Mouse (Mus musculus): Measurements from ENCODE around the gene Ephb1. TPM values are rescaled to one million over a fixed set of nuclear protein-coding genes. Genes with fewer than 3 reads are reported as not detected.

Gene Ephb1
- polyA plus RNA-seq, 1 experiment from 2014 or later: 0.44 TPM

- H3K36me3 ChIP-seq: no peaks in the 10 kb centered on the region
- WGBS (ENCODE audit: insufficient replicate concordance): 1% methylated on average over 18 of the region's 18 CpGs
- H3K27ac ChIP-seq: no peak overlapping the region
- H3K4me1 ChIP-seq: no peaks in the 10 kb centered on the region
- ATAC-seq: no peak
- H3K4me2 ChIP-seq: peak overlapping the region; percentile 43
- H3K9ac ChIP-seq: no peak overlapping the region
- H3K9me3 ChIP-seq (replicated peaks): no peaks in the 10 kb centered on the region
- peak overlapping the region; percentile 9; the same call in 1 of the 2 replicates for H3K4me3 ChIP-seq
- H3K27me3 ChIP-seq (replicated peaks): peaks cover 44% of the 10 kb centered on the region
These were observed 87.0 kb downstream of the Ephb1 start for GRCm38 (mm10) chr9:102267311-102268027.

DNA sequence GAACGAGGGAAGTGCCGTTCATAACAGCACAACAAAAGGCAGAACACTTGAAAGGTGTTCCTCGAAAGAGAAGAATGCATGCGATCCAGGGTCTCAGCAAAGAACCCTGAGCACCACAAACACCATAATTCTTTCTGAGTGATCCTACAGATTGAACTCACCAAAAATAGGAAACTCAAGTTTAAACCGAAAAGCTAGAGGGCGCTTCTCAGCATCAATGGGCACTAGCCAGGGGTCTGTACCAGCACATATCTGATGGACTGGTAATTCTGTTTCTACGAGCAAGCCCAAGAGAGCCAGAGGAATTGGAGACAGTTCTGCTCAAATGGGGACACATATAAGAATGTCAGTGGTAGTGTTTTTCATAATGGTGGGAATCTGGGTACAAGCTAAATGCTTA lies 90.7 kb downstream of the Ephb1 start:
- WGBS (ENCODE audit: insufficient replicate concordance): 46% methylated on average over 7 of the region's 7 CpGs
- H3K27me3 ChIP-seq (replicated peaks): peaks cover 44% of the 10 kb centered on the region
- H3K9me3 ChIP-seq (replicated peaks): no peaks in the 10 kb centered on the region
- ATAC-seq: no peak
- no peak overlapping the region for H3K4me2 ChIP-seq
- H3K9ac ChIP-seq: no peak overlapping the region
- H3K27ac ChIP-seq: no peak overlapping the region
- H3K36me3 ChIP-seq: no peaks in the 10 kb centered on the region
- no peaks in the 10 kb centered on the region for H3K4me1 ChIP-seq
- no peak overlapping the region for H3K4me3 ChIP-seq

DNA sequence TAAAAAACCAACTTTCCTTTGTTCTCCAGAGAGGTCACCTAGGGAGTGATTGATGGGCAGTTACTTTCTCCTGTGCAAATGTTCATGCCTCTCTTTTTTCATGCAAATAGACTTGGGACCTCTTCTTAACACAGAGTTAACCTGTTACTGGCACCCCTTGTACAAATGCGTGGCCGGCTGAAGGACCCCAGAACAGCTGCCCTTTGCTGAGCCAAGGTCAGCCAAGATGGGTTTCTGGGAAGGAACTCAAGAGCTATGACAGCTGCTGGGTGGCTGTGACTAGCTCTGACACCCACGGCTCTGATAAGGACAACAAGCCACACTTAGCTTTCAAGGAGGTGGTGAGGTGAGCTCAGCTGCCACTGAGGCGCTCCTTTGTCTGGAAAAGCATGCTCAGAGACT lies 92.4 kb downstream of the Ephb1 start:
- ATAC-seq: no peak
- H3K27ac ChIP-seq: no peak overlapping the region
- H3K36me3 ChIP-seq: no peaks in the 10 kb centered on the region
- no peak overlapping the region for H3K4me2 ChIP-seq
- no peaks in the 10 kb centered on the region for H3K4me1 ChIP-seq
- peaks cover 28% of the 10 kb centered on the region for H3K27me3 ChIP-seq (replicated peaks)
- H3K9ac ChIP-seq: no peak overlapping the region
- H3K9me3 ChIP-seq (replicated peaks): no peaks in the 10 kb centered on the region
- no peak overlapping the region for H3K4me3 ChIP-seq
- 31% methylated on average over 4 of the region's 4 CpGs for WGBS (ENCODE audit: insufficient replicate concordance)

DNA sequence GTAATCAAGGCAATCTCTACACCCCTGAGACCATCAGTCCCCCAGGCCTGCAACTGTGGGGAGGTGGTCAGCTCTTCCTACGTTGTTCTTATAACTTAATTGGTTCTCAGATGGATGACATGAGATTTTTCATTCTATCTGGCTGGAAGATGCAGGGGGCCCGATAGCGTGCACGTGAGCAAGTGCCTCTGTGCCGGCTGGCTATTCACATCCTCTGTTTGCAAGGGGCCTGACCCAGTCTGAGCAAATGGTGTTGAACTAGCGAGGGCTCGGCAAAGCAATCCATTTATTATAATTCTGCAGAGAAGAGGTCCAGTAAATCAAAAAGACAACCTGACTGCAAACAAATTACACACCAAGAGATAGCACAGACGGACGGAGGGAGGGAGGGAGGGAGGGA lies 93.0 kb downstream of the Ephb1 start:
- no peak overlapping the region for H3K4me2 ChIP-seq
- no peaks in the 10 kb centered on the region for H3K9me3 ChIP-seq (replicated peaks)
- no peaks in the 10 kb centered on the region for H3K36me3 ChIP-seq
- no peak overlapping the region for H3K9ac ChIP-seq
- H3K4me3 ChIP-seq: no peak overlapping the region
- ATAC-seq: no peak
- WGBS (ENCODE audit: insufficient replicate concordance): 30% methylated on average over 9 of the region's 9 CpGs
- no peak overlapping the region for H3K27ac ChIP-seq
- peaks cover 23% of the 10 kb centered on the region for H3K27me3 ChIP-seq (replicated peaks)
- no peaks in the 10 kb centered on the region for H3K4me1 ChIP-seq

DNA sequence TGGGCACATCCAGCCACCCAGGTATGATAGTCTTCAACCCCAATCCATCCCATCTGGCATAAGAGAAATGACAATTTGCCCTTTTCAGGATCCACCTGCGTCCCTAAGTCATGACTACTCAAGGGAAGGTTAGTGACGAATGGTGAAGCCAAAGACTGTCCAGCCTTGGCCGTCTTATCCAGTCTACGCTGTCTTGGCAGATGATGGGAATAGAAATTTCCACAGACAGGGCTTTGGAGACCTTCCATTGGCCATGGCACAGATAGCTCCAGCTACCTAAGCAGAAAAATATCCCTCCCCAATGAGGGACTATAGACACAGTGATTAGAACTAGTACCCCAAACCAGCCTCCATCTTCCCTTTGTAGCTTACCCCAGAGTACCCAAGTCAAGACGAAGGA lies 98.1 kb downstream of the Ephb1 start:
- ATAC-seq: no peak
- no peaks in the 10 kb centered on the region; the same call in 1 of the 2 replicates for H3K27me3 ChIP-seq (replicated peaks)

GRCm38 (mm10) chr9:102255803-102256202 lies 98.7 kb downstream of the Ephb1 start:
- Histone ChIP-seq H3K36me3 (no peaks in the 10 kb centered on the region), H3K27ac (no peak overlapping the region), H3K4me1 (no peaks in the 10 kb centered on the region), H3K9me3 (replicated peaks) (no peaks in the 10 kb centered on the region), H3K4me2 (no peak overlapping the region), H3K27me3 (replicated peaks) (no peaks in the 10 kb centered on the region; the same call in 1 of the 2 replicates), H3K4me3 (no peak overlapping the region), H3K9ac (no peak overlapping the region)
- 65% methylated on average over 6 of the region's 6 CpGs for WGBS (ENCODE audit: insufficient replicate concordance)
- no peak for ATAC-seq

More for the DNA sequence above, 98.1 kb downstream of the Ephb1 start:
- H3K9ac ChIP-seq: no peak overlapping the region
- no peaks in the 10 kb centered on the region for H3K36me3 ChIP-seq
- H3K4me1 ChIP-seq: no peaks in the 10 kb centered on the region
- WGBS (ENCODE audit: insufficient replicate concordance): 66% methylated on average over 5 of the region's 5 CpGs
- H3K4me3 ChIP-seq: no peak overlapping the region
- H3K9me3 ChIP-seq (replicated peaks): no peaks in the 10 kb centered on the region
- no peak overlapping the region for H3K27ac ChIP-seq
- no peak overlapping the region for H3K4me2 ChIP-seq

- Histone ChIP-seq H3K9me3 (replicated peaks) (no peaks in the 10 kb centered on the region), H3K9ac (no peak overlapping the region), H3K27ac (no peak overlapping the region), H3K36me3 (no peaks in the 10 kb centered on the region), H3K27me3 (replicated peaks) (0 out of 2 replicates have a peak, but pooled peaks cover 4% of the 10 kb centered on the region), H3K4me3 (no peak overlapping the region), H3K4me1 (no peaks in the 10 kb centered on the region), H3K4me2 (no peak overlapping the region)
- WGBS (ENCODE audit: insufficient replicate concordance): 43% methylated on average over 9 of the region's 9 CpGs
- ATAC-seq: no peak
These were observed 105.2 kb downstream of the Ephb1 start for GRCm38 (mm10) chr9:102249124-102249816.

- 0 out of 2 replicates have a peak, but pooled peaks cover 4% of the 10 kb centered on the region for H3K27me3 ChIP-seq (replicated peaks)
- WGBS (ENCODE audit: insufficient replicate concordance): 64% methylated on average over 7 of the region's 7 CpGs
- no peak overlapping the region for H3K27ac ChIP-seq
- H3K36me3 ChIP-seq: no peaks in the 10 kb centered on the region
- H3K4me1 ChIP-seq: no peaks in the 10 kb centered on the region
- H3K4me3 ChIP-seq: no peak overlapping the region
- no peak overlapping the region for H3K4me2 ChIP-seq
- H3K9me3 ChIP-seq (replicated peaks): no peaks in the 10 kb centered on the region
- ATAC-seq: no peak
- H3K9ac ChIP-seq: no peak overlapping the region
These were observed 108.9 kb downstream of the Ephb1 start for GRCm38 (mm10) chr9:102245551-102245950.

DNA sequence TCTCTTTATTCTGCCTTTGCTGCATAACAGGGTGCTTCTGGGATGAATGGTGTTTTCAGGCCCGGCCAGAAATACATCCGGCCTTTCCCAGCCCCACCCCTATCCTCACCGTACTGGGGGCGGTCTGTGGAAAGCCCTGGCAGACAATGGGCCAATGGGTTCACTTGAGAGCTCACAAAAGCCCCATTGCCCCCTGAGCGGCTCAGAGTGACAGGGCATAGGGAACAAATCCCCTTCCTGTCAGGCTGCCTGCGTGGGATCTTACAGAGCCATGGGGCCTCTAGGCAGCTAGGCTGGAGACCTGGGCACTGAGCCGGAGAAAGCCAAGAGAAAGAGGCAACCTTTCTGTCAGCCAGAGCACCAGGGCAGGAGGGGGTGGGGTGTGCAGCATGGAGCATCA lies 111.2 kb downstream of the Ephb1 start:
- Histone ChIP-seq H3K4me2 (no peak overlapping the region), H3K9me3 (replicated peaks) (no peaks in the 10 kb centered on the region), H3K9ac (no peak overlapping the region), H3K4me1 (no peaks in the 10 kb centered on the region), H3K4me3 (no peak overlapping the region), H3K27me3 (replicated peaks) (no peaks in the 10 kb centered on the region), H3K27ac (no peak overlapping the region), H3K36me3 (no peaks in the 10 kb centered on the region)
- WGBS (ENCODE audit: insufficient replicate concordance): 38% methylated on average over 7 of the region's 7 CpGs
- ATAC-seq: no peak

DNA sequence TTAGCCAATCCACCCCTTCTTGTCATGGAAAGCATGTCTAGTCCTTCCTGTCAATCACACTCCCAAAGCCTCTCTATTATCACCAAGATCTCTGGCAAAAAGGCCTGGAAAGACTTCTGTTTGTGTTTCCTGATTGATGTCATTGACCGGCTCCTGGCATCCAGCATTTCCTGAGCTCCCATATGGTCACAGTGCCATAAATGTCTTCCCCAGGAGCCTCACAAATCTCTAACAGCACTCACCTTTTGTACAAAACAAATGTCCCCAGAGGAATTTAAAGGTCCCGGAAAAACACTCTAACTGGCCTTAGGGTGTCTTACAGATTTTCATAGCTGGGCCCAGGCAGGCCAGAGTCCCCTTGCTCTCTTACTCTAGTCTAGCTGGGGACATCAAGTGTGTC lies 112.9 kb downstream of the Ephb1 start:
- WGBS (ENCODE audit: insufficient replicate concordance): 54% methylated on average over 2 of the region's 2 CpGs
- Histone ChIP-seq H3K4me2 (no peak overlapping the region), H3K4me3 (no peak overlapping the region), H3K9me3 (replicated peaks) (no peaks in the 10 kb centered on the region), H3K9ac (no peak overlapping the region), H3K36me3 (no peaks in the 10 kb centered on the region), H3K27me3 (replicated peaks) (no peaks in the 10 kb centered on the region), H3K4me1 (no peaks in the 10 kb centered on the region), H3K27ac (no peak overlapping the region)
- ATAC-seq: no peak

DNA sequence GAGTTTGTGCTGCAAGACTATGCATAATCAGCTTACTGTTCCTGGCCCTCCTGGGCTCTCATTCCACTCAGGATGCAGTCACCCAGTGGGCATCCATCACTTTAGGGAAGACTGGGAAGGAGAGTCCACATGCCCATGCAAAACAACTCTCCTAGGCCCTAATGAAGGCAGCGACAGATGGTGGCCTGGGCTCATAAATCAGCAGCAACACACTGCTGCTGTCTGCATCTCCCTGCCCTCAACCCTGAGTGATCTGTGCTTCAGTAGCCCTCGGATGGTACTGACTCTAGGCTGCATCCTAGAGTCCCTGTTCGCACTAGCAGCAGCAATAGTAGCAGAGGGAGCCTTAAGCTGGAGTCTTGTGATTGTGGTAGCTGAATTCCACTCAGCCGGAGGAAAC lies 114.3 kb downstream of the Ephb1 start:
- Histone ChIP-seq H3K9me3 (replicated peaks) (no peaks in the 10 kb centered on the region), H3K9ac (no peak overlapping the region), H3K27me3 (replicated peaks) (no peaks in the 10 kb centered on the region), H3K27ac (no peak overlapping the region), H3K4me2 (no peak overlapping the region), H3K4me3 (no peak overlapping the region), H3K4me1 (no peaks in the 10 kb centered on the region), H3K36me3 (no peaks in the 10 kb centered on the region)
- 59% methylated on average over 4 of the region's 4 CpGs for WGBS (ENCODE audit: insufficient replicate concordance)
- no peak for ATAC-seq

GRCm38 (mm10) chr9:102235444-102235951 lies 119.0 kb downstream of the Ephb1 start:
- Histone ChIP-seq H3K4me2 (no peak overlapping the region), H3K27me3 (replicated peaks) (no peaks in the 10 kb centered on the region), H3K4me3 (no peak overlapping the region), H3K36me3 (no peaks in the 10 kb centered on the region), H3K4me1 (no peaks in the 10 kb centered on the region), H3K9me3 (replicated peaks) (no peaks in the 10 kb centered on the region), H3K27ac (no peak overlapping the region), H3K9ac (no peak overlapping the region)
- ATAC-seq: no peak
- 55% methylated on average over 4 of the region's 4 CpGs for WGBS (ENCODE audit: insufficient replicate concordance)

Data from liver, embryonic 12.5 days (tissue).